Mouse (Mus musculus): Measurements from ENCODE around the gene Mical3. TPM values are rescaled to one million over a fixed set of nuclear protein-coding genes. Genes with fewer than 3 reads are reported as not detected.

Mical3 gene
- total RNA-seq, 2 experiments from 2014 or later: 127 to 141 TPM

- TF ChIP-seq CTCF (IDR thresholded peaks at IDR 0.05): no peak
- H3K4me3 ChIP-seq: no peak overlapping the region
- no peak for DNase-seq (ENCODE audit: extremely low spot score in 1 of 2, low spot score in 2 of 2)
- H3K27ac ChIP-seq: no peak overlapping the region
- intact Hi-C loops (cut with DNase I): no loop called here
Observed at GRCm38 (mm10) chr6:121075763-121076162, 55.0 kb downstream of the Mical3 start.

GRCm38 (mm10) chr6:121073312-121073711 is 57.5 kb downstream of the Mical3 start:
- intact Hi-C loops (cut with DNase I): no loop called here
- no peak for DNase-seq (ENCODE audit: extremely low spot score in 1 of 2, low spot score in 2 of 2)
- Histone ChIP-seq H3K27ac (no peak overlapping the region), H3K4me3 (no peak overlapping the region)
- no peak for TF ChIP-seq CTCF (IDR thresholded peaks at IDR 0.05)

GRCm38 (mm10) chr6:121072615-121073014 is 58.2 kb downstream of the Mical3 start:
- Histone ChIP-seq H3K4me3 (no peak overlapping the region), H3K27ac (no peak overlapping the region)
- intact Hi-C loops (cut with DNase I): no loop called here
- DNase-seq (ENCODE audit: extremely low spot score in 1 of 2, low spot score in 2 of 2): no peak
- TF ChIP-seq CTCF (IDR thresholded peaks at IDR 0.05): no peak

GRCm38 (mm10) chr6:121070584-121071230 is 60.1 kb downstream of the Mical3 start:
- no peak for TF ChIP-seq CTCF (IDR thresholded peaks at IDR 0.05)
- Histone ChIP-seq H3K27ac (no peak overlapping the region), H3K4me3 (no peak overlapping the region)
- no peak for DNase-seq (ENCODE audit: extremely low spot score in 1 of 2, low spot score in 2 of 2)
- intact Hi-C loops (cut with DNase I): no loop called here

GRCm38 (mm10) chr6:121069156-121069555 is 61.6 kb downstream of the Mical3 start:
- Histone ChIP-seq H3K4me3 (no peak overlapping the region), H3K27ac (no peak overlapping the region)
- DNase-seq (ENCODE audit: extremely low spot score in 1 of 2, low spot score in 2 of 2): no peak
- no peak for TF ChIP-seq CTCF (IDR thresholded peaks at IDR 0.05)
- intact Hi-C loops (cut with DNase I): no loop called here

- Histone ChIP-seq H3K27ac (peak overlapping the region; percentile 10; the same call in 1 of the 2 replicates), H3K4me3 (no peak overlapping the region)
- intact Hi-C loops (cut with DNase I): no loop called here
- TF ChIP-seq CTCF (IDR thresholded peaks at IDR 0.05): no peak
- DNase-seq (ENCODE audit: extremely low spot score in 1 of 2, low spot score in 2 of 2): no peak
Observed at GRCm38 (mm10) chr6:121068087-121068464, 62.7 kb downstream of the Mical3 start.

- H3K4me3 ChIP-seq: no peak overlapping the region
- DNase-seq (ENCODE audit: extremely low spot score in 1 of 2, low spot score in 2 of 2): no peak
- peak overlapping the region; percentile 10; the same call in 1 of the 2 replicates for H3K27ac ChIP-seq
- TF ChIP-seq CTCF (IDR thresholded peaks at IDR 0.05): no peak
- intact Hi-C loops (cut with DNase I): no loop called here
Observed at GRCm38 (mm10) chr6:121067426-121068086, 63.2 kb downstream of the Mical3 start.

GRCm38 (mm10) chr6:121066761-121067160 is 64.0 kb downstream of the Mical3 start:
- Histone ChIP-seq H3K27ac (no peak overlapping the region; the same call in 1 of the 2 replicates), H3K4me3 (no peak overlapping the region)
- TF ChIP-seq CTCF (IDR thresholded peaks at IDR 0.05): no peak
- no peak for DNase-seq (ENCODE audit: extremely low spot score in 1 of 2, low spot score in 2 of 2)
- intact Hi-C loops (cut with DNase I): no loop called here

GRCm38 (mm10) chr6:121064356-121065015 is 66.3 kb downstream of the Mical3 start:
- H3K4me3 ChIP-seq: no peak overlapping the region
- intact Hi-C loops (cut with DNase I): no loop called here
- H3K27ac ChIP-seq: peak overlapping the region; percentile 71
- TF ChIP-seq CTCF (IDR thresholded peaks at IDR 0.05): no peak
- DNase-seq (ENCODE audit: extremely low spot score in 1 of 2, low spot score in 2 of 2): peak; percentile 41 to 55

GRCm38 (mm10) chr6:121063771-121064170 is 67.0 kb downstream of the Mical3 start:
- intact Hi-C loops (cut with DNase I): no loop called here
- Histone ChIP-seq H3K4me3 (no peak overlapping the region), H3K27ac (peak overlapping the region; percentile 71)
- no peak for TF ChIP-seq CTCF (IDR thresholded peaks at IDR 0.05)
- no peak for DNase-seq (ENCODE audit: extremely low spot score in 1 of 2, low spot score in 2 of 2)

GRCm38 (mm10) chr6:121062891-121063408 is 67.8 kb downstream of the Mical3 start:
- TF ChIP-seq CTCF (IDR thresholded peaks at IDR 0.05): no peak
- DNase-seq (ENCODE audit: extremely low spot score in 1 of 2, low spot score in 2 of 2): no peak
- intact Hi-C loops (cut with DNase I): no loop called here
- H3K27ac ChIP-seq: no peak overlapping the region; the same call in 1 of the 2 replicates
- no peak overlapping the region for H3K4me3 ChIP-seq

- no peak overlapping the region for H3K27ac ChIP-seq
- no peak overlapping the region for H3K4me3 ChIP-seq
- intact Hi-C loops (cut with DNase I): no loop called here
- no peak for DNase-seq (ENCODE audit: extremely low spot score in 1 of 2, low spot score in 2 of 2)
- TF ChIP-seq CTCF (IDR thresholded peaks at IDR 0.05): no peak
Observed at GRCm38 (mm10) chr6:121058039-121058438, 72.8 kb downstream of the Mical3 start.
